Mouse (Mus musculus) C2C12 (cell line): ENCODE data around the gene Acy3.

Experiments used
- CTCF ChIP-seq: IDR thresholded peaks from one replicate; pipeline ENCODE4 v1.5.1; 2011; ENCODE audit not compliant: control insufficient read depth, insufficient read depth, insufficient read length
- FOSL1 ChIP-seq: IDR thresholded peaks from one replicate; pipeline ENCODE4 v1.8.0; 2011; ENCODE audit warnings: mild to moderate bottlenecking, low read length; ENCODE audit not compliant: poor library complexity, insufficient read depth, severe bottlenecking
- MAX ChIP-seq: IDR thresholded peaks from one replicate; pipeline ENCODE4 v1.6.1; 2011; ENCODE audit warnings: mild to moderate bottlenecking, control low read depth
- USF1 ChIP-seq: IDR thresholded peaks from one replicate; pipeline ENCODE4 v1.6.1; 2011; ENCODE audit warnings: low read depth, mild to moderate bottlenecking, control low read depth, moderate library complexity

DNA sequence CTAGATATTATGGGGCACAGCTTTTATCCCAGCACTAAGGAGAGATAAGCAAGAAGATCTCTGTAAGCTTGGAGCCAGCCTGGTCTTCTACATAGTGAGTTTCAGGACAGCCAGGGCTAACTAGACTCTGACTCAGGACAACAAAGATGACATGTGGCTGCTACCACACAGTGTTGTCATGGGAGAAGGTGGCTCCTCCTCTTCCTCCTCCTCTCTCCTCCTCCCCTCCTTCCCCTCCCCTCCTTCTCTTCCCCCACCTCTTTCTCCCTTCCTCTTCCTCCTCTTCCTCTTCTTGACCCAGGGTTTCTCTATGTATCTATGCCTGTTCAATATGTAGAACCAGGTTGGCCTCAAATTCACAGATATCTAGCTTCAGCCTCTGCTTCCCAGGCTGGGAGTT, 34.9 kb upstream of the Acy3 start:
- TF ChIP-seq CTCF (no peak), MAX (no peak), USF1 (no peak), FOSL1 (no peak)
